Mouse (Mus musculus): ENCODE data around the gene Rnf123.

- TF ChIP-seq USF1 (IDR thresholded peaks at IDR 0.05; ENCODE audit: low read depth) (no peak), POLR2A (IDR thresholded peaks at IDR 0.05; ENCODE audit: insufficient read length, low read depth) (no peak), SRF (IDR thresholded peaks at IDR 0.05; ENCODE audit: control insufficient read depth, insufficient read length, low read depth) (no peak)
Observed at GRCm38 (mm10) chr9:108125731-108126130, 42.6 kb upstream of the Rnf123 start.

Measured in myocyte (in vitro differentiated cells).